Mouse (Mus musculus): ENCODE measurements at regions not wholly inside any gene's neighbourhood (a gene's known extent, or its start where the extent isn't known, plus 50 kb on each side); places are given as distances from the start of the nearest gene placed in this dataset.

DNA sequence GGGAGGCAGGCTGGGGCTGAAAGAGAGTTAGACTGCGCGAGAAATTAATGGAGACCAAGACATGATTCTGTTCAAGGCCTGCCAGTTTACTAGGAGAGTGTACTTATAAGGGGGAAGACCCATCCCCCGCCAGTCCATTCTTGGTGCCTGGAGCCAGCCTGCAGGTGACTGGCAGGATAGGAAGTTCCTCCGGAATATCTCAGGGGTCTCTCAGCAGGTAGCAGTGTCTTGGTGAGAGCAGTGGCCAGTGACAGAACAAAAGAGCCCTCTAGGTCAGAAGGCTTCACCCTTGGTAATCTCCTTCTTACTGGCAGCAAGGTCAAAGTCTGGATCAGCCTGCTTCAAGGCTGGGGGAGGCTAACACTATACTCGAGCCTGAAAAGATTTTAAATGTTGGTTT is 83.7 kb upstream of the Zfp804b start:
- in situ Hi-C loops (cut with MboI, MseI): no loop called here

DNA sequence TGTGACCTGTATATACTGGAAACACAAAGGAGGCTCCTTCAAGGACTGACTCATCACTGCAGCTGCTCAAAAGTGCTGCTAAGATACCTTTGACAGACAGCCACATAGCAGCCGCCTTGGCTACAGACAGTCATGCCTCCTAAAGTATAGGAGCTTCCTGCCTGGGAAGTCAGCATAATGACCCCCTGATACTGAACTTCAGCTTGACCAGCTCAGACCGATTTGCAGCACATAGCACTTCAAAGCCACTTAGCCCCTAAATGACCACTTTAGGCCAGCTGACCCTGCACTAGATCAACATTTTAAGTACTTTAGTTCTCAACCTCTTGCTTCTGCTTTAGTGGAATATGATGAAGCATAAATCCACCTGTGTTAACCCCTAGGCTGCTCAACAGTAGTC is 91.9 kb upstream of the Zfp804b start:
- in situ Hi-C loops (cut with MboI, MseI): no loop called here

DNA sequence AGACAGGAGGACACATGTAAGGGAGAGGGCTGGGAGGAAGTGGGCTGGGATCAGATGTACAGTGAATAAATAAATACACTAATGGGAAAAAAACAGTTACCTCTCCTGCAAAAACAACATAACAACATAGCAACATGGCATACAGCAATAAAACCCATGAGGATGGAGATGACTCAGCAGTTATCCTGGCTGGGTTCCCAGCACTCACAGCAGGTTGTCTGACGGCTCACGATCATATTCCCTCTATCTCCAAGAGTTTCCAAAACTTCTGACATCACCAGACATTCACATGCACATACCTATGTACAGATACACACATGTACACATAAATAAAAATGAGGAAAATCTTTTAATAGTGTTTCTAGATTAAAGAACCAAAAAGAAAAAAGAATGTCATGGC is 103.4 kb upstream of the Zfp804b start:
- in situ Hi-C loops (cut with MboI, MseI): no loop called here

GRCm38 (mm10) chr5:7454896-7455295 is 110.3 kb upstream of the Zfp804b start:
- in situ Hi-C loops (cut with MboI, MseI): no loop called here

DNA sequence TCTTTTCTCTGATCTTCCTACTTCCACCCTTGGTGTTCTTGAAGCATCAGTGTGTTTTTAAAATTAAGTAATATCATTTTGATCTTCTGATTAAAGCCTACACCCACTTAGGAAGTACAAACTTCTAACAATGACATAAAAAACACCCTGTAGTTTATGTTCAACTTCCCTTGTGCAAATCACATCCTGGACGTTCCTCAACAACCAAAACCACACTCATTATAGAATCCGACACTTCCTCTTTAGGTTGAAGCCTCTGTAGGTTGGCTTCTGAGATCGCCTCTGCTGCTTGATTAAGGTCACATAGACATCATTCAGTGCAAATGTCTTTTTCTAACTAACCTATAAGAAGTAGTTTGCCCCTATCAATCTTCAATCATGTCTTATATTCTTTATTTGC is 112.5 kb upstream of the Zfp804b start:
- in situ Hi-C loops (cut with MboI, MseI): no loop called here

- in situ Hi-C loops (cut with MboI, MseI): no loop called here
Measured at GRCm38 (mm10) chr5:7489150-7489549, 144.6 kb upstream of the Zfp804b start.

DNA sequence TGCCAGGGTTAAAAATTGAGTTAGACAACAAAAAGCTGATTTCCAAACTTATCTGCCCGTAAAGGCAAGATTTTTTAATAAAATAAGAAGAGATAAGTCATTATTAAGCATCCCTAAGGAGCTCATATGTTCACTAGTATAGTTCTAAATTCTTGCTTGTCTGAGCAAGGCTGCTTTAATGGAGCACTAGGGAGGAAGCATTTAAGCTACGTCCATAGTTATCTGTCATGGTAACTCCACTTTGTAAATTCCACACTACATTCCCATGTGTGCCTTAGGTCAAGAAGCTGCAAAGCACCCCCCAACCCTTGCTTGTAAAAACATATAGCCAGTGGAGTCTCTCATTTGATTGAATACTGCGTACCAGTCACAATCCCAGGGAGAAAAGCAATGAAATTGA is 145.0 kb upstream of the Zfp804b start:
- in situ Hi-C loops (cut with MboI, MseI): no loop called here

- in situ Hi-C loops (cut with MboI, MseI): loop anchor here in 1 of 2 experiments (10.0 kb wide), 1 partner anchor 273 kb away; no protein-coding TSS in a partner anchor
Measured at GRCm38 (mm10) chr5:7517520-7518181, 173.1 kb upstream of the Zfp804b start.

- in situ Hi-C loops (cut with MboI, MseI): no loop called here
Measured at GRCm38 (mm10) chr5:7532686-7533199, 188.2 kb upstream of the Zfp804b start.

DNA sequence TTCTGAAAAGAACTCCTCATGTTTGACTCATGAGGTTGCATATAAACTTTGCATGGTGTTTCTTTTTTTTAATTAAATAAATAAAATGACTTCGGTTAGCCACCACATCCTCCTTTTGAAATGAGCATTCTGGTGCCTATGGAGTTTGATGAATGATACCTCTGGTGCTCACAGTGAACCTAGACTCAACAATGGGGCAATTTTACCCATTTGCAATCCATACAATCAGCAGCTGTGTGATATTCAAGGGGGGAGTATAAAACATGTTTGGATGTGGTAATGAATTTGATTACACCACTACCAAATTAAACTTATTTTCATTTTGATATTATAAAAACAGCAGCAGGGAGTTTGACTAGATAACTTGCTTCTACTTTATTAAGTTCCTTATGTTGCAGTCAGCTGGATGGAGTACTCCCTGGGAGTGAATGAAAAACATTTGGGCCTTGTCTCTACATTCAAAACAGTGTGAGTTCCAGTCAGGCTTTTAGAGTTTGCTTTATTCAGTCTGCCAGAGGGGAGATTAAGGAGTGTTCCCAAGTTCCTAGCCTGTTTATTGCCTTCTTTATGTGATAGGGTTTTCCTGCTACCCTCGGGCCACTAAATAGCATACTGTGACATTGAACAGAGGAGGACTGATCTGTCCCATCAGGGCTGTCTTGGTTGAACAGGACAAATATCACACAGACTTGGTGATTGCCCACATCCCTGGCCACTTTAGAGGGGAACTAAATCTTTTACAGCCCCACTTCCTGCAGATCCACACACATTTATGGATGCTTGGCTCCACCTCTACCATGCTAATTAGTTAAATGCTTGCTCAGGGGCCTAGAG is 195.5 kb upstream of the Zfp804b start:
- in situ Hi-C loops (cut with MboI, MseI): no loop called here

DNA sequence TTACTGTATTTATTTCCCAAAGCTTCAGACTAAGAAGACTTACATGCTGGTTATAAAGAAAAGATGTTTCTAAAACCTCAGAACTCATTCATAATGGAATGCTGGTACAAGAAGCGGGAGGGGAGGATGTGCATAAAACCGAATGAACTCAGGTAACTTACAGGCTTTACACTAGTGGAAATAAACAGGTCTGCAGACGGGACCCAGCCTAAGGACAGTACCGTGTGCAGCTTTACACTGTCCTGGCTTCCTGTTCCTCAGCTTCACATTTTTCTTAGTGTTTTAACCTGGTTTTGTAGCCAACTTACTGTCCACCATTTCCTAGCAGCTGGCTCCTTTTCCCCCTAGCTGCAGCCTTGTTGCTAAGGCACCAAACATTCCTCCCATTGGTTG is 196.1 kb upstream of the Zfp804b start:
- in situ Hi-C loops (cut with MboI, MseI): no loop called here

GRCm38 (mm10) chr5:7543857-7544256 is 199.3 kb upstream of the Zfp804b start:
- in situ Hi-C loops (cut with MboI, MseI): no loop called here

DNA sequence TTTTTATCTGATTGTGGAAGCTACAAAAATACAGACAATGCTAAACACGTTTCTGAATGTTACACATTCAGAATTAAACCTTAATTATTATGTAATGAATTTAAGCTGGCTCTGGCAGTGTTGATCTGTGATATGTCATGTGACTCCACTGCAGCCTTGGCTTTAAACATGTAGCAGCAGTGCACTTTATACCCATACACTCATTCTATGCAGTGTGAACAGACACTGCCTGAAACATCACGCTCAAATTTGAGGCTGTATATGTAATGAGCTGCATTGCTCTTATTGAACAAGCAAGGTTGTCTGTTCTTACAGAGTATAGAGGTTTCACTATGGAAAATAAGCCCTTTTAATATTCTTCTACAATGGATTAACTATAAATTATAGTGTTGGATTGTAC is 235.9 kb upstream of the Zfp804b start:
- in situ Hi-C loops (cut with MboI, MseI): no loop called here

DNA sequence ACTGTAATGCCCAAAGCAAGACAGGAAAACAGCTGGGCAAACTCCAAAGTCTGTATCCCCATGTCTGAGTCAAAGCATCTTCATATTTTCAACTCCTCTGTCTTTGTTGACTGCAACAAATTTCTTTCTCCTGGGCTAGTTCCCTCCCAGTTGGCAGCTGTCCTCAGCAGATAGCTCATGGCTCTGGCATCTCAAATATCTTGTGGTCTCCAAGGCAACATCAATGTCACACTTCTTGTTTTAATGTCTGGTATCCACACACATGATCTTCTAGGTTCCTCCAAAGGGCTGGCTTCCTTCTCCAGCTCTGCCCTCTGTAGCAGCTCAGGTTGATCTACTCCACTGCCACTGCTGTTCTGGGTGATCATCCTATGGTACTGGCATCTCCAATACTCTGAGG is 242.0 kb upstream of the Zfp804b start:
- in situ Hi-C loops (cut with MboI, MseI): no loop called here

DNA sequence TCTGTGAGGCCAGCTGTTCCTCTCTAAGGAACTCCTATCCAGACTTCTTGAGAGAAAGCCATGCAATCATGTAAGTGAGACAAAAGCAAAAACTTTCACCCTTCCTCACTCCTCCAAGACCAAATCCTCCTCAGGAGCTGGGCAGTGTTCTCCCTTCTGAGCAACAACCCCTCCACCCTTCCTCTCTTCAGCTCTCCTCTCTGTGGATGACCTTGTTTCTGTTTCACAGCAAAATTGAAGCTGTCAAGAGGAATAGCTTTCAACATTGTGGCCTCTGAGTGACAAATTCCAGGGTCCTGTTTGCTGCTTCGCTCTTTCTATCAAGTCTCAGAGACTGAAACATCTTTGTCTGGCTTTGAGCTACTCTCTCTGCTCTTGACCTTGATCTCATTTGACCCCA is 255.9 kb upstream of the Zfp804b start:
- in situ Hi-C loops (cut with MboI, MseI): no loop called here

- in situ Hi-C loops (cut with MboI, MseI): no loop called here
Measured at GRCm38 (mm10) chr5:7607517-7607916, 263.0 kb upstream of the Zfp804b start.

DNA sequence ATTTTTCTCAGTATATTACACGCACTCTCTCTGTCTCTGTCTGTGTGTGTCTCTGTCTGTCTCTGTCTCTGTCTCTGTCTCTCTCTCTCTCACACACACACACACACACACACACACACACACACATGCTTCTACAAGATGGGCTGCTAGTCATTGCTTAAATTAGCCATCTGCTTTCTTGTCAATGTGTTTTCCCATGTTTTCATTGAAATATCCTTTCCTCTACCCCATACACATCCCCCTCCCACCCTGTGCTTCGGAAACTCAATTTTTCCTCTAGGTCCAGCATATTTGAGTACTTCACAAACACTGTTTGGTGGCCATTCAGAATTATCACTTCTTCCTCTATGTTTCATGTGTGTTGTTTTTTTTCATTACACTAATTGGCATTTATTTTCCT is 263.4 kb upstream of the Zfp804b start:
- in situ Hi-C loops (cut with MboI, MseI): no loop called here

- in situ Hi-C loops (cut with MboI, MseI): loop anchor here in 1 of 2 experiments (5.0 kb wide), 1 partner anchor 938 kb away; no protein-coding TSS in a partner anchor
Measured at GRCm38 (mm10) chr5:7655280-7655679, 305.0 kb upstream of the Steap4 start.

DNA sequence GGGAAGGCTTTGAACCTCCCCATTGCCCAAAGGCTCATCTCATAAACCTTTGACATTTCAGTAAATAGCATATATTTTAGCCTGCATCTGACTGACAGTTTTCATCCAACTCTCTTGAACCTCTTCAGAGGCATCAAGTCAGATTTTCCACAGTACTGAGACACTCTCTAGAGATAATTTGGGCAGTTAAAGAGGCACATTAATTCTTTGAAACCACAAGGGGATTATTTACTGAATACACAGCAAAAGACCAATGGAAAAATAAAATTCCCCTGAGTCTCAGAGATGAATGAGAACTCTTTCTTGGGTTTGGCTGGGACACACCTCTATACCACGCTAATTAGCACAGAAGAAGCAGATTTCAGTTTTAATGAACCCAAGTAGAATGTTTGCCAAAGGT is 258.5 kb upstream of the Steap4 start:
- in situ Hi-C loops (cut with MboI, MseI): no loop called here

- in situ Hi-C loops (cut with MboI, MseI): no loop called here
Measured at GRCm38 (mm10) chr5:7719557-7719956, 240.7 kb upstream of the Steap4 start.

GRCm38 (mm10) chr5:7720061-7720460 is 240.2 kb upstream of the Steap4 start:
- in situ Hi-C loops (cut with MboI, MseI): no loop called here

DNA sequence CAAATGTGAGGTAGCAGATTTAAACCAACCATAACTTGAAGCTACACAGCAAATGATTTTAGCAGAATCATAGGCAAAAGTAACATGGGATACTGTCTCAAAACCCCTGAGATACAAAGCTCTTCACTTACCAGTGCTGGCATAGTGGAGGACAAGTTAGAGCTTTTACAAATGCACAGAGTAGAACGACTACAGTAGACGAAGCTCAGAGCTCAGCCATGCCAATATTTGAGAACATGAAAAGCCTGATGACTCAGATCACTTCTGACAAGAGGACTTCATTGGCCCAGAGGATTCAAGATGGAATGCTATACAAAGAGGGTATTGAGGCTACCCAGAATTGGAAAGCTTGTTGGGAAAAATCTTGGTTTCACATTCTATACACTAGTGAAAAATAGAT is 239.6 kb upstream of the Steap4 start:
- in situ Hi-C loops (cut with MboI, MseI): no loop called here

DNA sequence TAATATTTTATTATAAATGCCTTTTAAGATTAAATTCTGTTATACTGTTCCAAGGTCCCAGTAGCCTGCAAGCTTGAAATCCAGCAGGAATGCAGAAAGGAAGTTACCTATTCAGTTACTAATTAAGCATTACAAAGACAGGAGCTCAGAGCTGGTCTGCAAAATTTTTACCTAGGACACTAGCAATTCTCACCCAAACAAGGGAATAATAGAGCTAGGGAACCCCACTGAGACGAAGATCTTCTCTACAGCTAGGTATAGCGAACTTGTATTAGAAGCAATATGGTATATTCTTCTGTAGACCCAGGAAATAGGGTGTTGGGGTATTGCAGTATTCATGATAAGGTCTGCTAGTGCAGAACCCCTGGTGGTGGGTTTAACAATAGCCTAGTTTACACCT is 227.7 kb upstream of the Steap4 start:
- in situ Hi-C loops (cut with MboI, MseI): loop anchor here in 1 of 2 experiments (25.0 kb wide), 1 partner anchor 1295 kb away; no protein-coding TSS in a partner anchor

All from T-helper 17 cell (primary cell).